Mouse (Mus musculus): ENCODE results near the gene Bdh2. TPM values are rescaled to one million over a fixed set of nuclear protein-coding genes. Genes with fewer than 3 reads are reported as not detected.
A peak's percentile ranks its signal among the peaks of the same experiment; 100 is the strongest.

Bdh2 gene
- polyA plus RNA-seq, 1 experiment from 2014 or later: 14.7 TPM

GRCm38 (mm10) chr3:135258919-135259318, 22.1 kb upstream of the Bdh2 start:
- WGBS: 90% methylated on average over 10 of the region's 10 CpGs
- Histone ChIP-seq H3K4me3 (ENCODE audit: low read depth, low read length) (no peak overlapping the region), H3K27me3 (ENCODE audit: control insufficient read depth, insufficient read depth, low read length) (no peaks in the 10 kb centered on the region), H3K4me2 (ENCODE audit: low read depth, low read length) (no peak overlapping the region), H3K27ac (replicated peaks; ENCODE audit: low read depth, low read length) (no peak overlapping the region), H3K36me3 (replicated peaks; ENCODE audit: control insufficient read depth, insufficient read depth, low read depth, low read length) (peaks cover 8% of the 10 kb centered on the region), H3K9me3 (replicated peaks; ENCODE audit: control insufficient read depth, low read length) (no peaks in the 10 kb centered on the region), H3K4me1 (ENCODE audit: control insufficient read depth, insufficient read depth, low read length) (no peaks in the 10 kb centered on the region), H3K9ac (replicated peaks; ENCODE audit: low read length) (no peak overlapping the region)
- DNase-seq (ENCODE audit: low spot score) (no peak), ATAC-seq (replicated peaks; ENCODE audit: insufficient number of reproducible peaks, low FRiP score, low TSS enrichment, low read depth) (no peak)

GRCm38 (mm10) chr3:135260233-135260632, 20.8 kb upstream of the Bdh2 start:
- no peak for ATAC-seq (replicated peaks; ENCODE audit: insufficient number of reproducible peaks, low FRiP score, low TSS enrichment, low read depth)
- no peak overlapping the region for H3K9ac ChIP-seq (replicated peaks; ENCODE audit: low read length)
- H3K4me2 ChIP-seq (ENCODE audit: low read depth, low read length): no peak overlapping the region
- no peaks in the 10 kb centered on the region for H3K9me3 ChIP-seq (replicated peaks; ENCODE audit: control insufficient read depth, low read length)
- H3K27me3 ChIP-seq (ENCODE audit: control insufficient read depth, insufficient read depth, low read length): no peaks in the 10 kb centered on the region
- WGBS: 87% methylated on average over 7 of the region's 7 CpGs
- no peak overlapping the region for H3K4me3 ChIP-seq (ENCODE audit: low read depth, low read length)
- H3K4me1 ChIP-seq (ENCODE audit: control insufficient read depth, insufficient read depth, low read length): no peaks in the 10 kb centered on the region
- DNase-seq (ENCODE audit: low spot score): no peak
- no peak overlapping the region for H3K27ac ChIP-seq (replicated peaks; ENCODE audit: low read depth, low read length)
- peaks cover 14% of the 10 kb centered on the region for H3K36me3 ChIP-seq (replicated peaks; ENCODE audit: control insufficient read depth, insufficient read depth, low read depth, low read length)

DNA sequence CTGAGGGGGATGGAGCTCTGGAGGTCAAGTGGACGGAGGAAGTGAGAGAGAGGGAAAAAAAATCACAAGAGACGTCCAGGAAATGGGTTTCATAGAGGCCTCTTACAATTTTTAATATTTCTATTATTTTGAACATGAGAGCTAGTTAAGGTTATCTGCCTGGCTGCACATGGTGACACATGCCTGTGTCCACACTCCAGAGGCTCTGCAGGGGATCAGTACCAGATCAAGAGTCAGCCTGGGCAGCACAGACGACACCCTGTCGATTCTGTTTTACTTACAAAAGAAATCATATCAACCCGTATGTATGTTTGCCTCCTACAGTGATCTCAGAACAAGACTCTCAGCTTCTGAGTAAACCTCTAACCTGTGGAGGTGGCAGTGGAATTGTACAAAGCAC, 12.4 kb upstream of the Bdh2 start:
- Histone ChIP-seq H3K4me3 (ENCODE audit: low read depth, low read length) (no peak overlapping the region), H3K27me3 (ENCODE audit: control insufficient read depth, insufficient read depth, low read length) (no peaks in the 10 kb centered on the region), H3K9me3 (replicated peaks; ENCODE audit: control insufficient read depth, low read length) (no peaks in the 10 kb centered on the region), H3K27ac (replicated peaks; ENCODE audit: low read depth, low read length) (no peak overlapping the region), H3K36me3 (replicated peaks; ENCODE audit: control insufficient read depth, insufficient read depth, low read depth, low read length) (peaks cover 6% of the 10 kb centered on the region), H3K4me1 (ENCODE audit: control insufficient read depth, insufficient read depth, low read length) (no peaks in the 10 kb centered on the region), H3K9ac (replicated peaks; ENCODE audit: low read length) (no peak overlapping the region), H3K4me2 (ENCODE audit: low read depth, low read length) (no peak overlapping the region)
- DNase-seq (ENCODE audit: low spot score) (no peak), ATAC-seq (replicated peaks; ENCODE audit: insufficient number of reproducible peaks, low FRiP score, low TSS enrichment, low read depth) (no peak)
- 92% methylated on average over 5 of the region's 5 CpGs for WGBS

DNA sequence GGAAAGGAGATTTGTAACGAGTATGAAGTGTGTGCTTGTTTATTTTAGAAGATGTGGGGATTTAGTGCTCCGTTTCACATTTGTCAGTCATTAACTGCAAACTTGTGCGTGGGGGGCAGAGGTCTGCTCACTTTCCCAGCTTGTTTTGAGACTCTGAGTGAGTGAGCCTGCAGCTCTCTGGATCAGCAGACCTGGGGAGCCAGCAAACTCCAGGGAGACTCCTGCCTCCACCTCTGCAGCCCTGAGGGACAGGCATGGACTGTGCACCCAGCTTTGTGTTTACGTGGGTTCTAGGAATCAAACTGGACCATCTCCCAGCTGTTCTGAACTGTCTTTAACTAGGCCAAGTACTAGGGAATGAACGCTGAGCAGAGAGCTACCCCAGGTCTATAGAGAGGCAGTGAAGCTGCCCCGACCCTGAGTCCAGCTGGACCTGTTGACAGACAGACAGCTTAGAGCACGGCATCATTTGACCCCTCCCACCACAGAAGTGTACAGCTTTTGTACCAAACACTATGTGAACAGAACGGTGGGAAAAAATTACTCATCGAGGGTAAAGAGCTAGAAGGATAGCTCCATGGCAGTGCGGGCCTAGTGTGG, 11.5 kb upstream of the Bdh2 start:
- Histone ChIP-seq H3K4me2 (ENCODE audit: low read depth, low read length) (no peak overlapping the region), H3K27me3 (ENCODE audit: control insufficient read depth, insufficient read depth, low read length) (no peaks in the 10 kb centered on the region), H3K4me1 (ENCODE audit: control insufficient read depth, insufficient read depth, low read length) (no peaks in the 10 kb centered on the region), H3K27ac (replicated peaks; ENCODE audit: low read depth, low read length) (no peak overlapping the region), H3K4me3 (ENCODE audit: low read depth, low read length) (no peak overlapping the region), H3K9ac (replicated peaks; ENCODE audit: low read length) (no peak overlapping the region), H3K36me3 (replicated peaks; ENCODE audit: control insufficient read depth, insufficient read depth, low read depth, low read length) (peaks cover 6% of the 10 kb centered on the region), H3K9me3 (replicated peaks; ENCODE audit: control insufficient read depth, low read length) (no peaks in the 10 kb centered on the region)
- ATAC-seq (replicated peaks; ENCODE audit: insufficient number of reproducible peaks, low FRiP score, low TSS enrichment, low read depth): no peak; the same call in 1 of the 2 replicates
- DNase-seq (ENCODE audit: low spot score): no peak
- 82% methylated on average over 10 of the region's 10 CpGs for WGBS

DNA sequence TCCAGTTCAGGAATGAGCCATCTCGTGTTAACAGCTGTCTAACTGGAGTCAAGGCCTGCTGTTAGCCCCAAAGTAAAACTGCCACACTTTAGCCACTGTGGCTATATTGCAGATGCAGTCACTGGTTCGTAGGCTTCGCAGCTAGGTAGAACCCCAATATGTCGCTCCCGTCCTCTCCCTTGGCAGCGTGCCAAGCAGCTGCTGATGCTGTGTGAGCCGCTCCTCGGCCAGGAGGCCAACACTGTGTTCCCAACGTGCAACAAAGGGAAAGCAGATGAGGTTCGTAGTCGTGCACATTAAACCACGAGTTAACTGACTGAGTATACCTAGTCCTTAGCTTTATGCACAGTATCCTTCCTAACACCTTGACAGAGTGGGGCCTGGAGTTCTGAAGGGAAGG, 8.4 kb upstream of the Bdh2 start:
- ATAC-seq (replicated peaks; ENCODE audit: insufficient number of reproducible peaks, low FRiP score, low TSS enrichment, low read depth): no peak
- no peak overlapping the region for H3K4me3 ChIP-seq (ENCODE audit: low read depth, low read length)
- H3K27ac ChIP-seq (replicated peaks; ENCODE audit: low read depth, low read length): no peak overlapping the region
- no peaks in the 10 kb centered on the region for H3K27me3 ChIP-seq (ENCODE audit: control insufficient read depth, insufficient read depth, low read length)
- DNase-seq (ENCODE audit: low spot score): no peak
- no peaks in the 10 kb centered on the region for H3K9me3 ChIP-seq (replicated peaks; ENCODE audit: control insufficient read depth, low read length)
- H3K4me1 ChIP-seq (ENCODE audit: control insufficient read depth, insufficient read depth, low read length): no peaks in the 10 kb centered on the region
- no peaks in the 10 kb centered on the region; the same call in 1 of the 2 replicates for H3K36me3 ChIP-seq (replicated peaks; ENCODE audit: control insufficient read depth, insufficient read depth, low read depth, low read length)
- H3K9ac ChIP-seq (replicated peaks; ENCODE audit: low read length): no peak overlapping the region
- 86% methylated on average over 12 of the region's 12 CpGs for WGBS
- H3K4me2 ChIP-seq (ENCODE audit: low read depth, low read length): no peak overlapping the region

- DNase-seq (ENCODE audit: low spot score) (no peak), ATAC-seq (replicated peaks; ENCODE audit: insufficient number of reproducible peaks, low FRiP score, low TSS enrichment, low read depth) (no peak)
- H3K9me3 ChIP-seq (replicated peaks; ENCODE audit: control insufficient read depth, low read length): no peaks in the 10 kb centered on the region
- no peak overlapping the region for H3K9ac ChIP-seq (replicated peaks; ENCODE audit: low read length)
- H3K36me3 ChIP-seq (replicated peaks; ENCODE audit: control insufficient read depth, insufficient read depth, low read depth, low read length): no peaks in the 10 kb centered on the region; the same call in 1 of the 2 replicates
- WGBS: 92% methylated on average over 13 of the region's 13 CpGs
- H3K4me2 ChIP-seq (ENCODE audit: low read depth, low read length): no peak overlapping the region
- no peak overlapping the region for H3K27ac ChIP-seq (replicated peaks; ENCODE audit: low read depth, low read length)
- no peaks in the 10 kb centered on the region for H3K4me1 ChIP-seq (ENCODE audit: control insufficient read depth, insufficient read depth, low read length)
- no peak overlapping the region for H3K4me3 ChIP-seq (ENCODE audit: low read depth, low read length)
- H3K27me3 ChIP-seq (ENCODE audit: control insufficient read depth, insufficient read depth, low read length): no peaks in the 10 kb centered on the region
Observed at GRCm38 (mm10) chr3:135273047-135273446, 8.0 kb upstream of the Bdh2 start.

GRCm38 (mm10) chr3:135280160-135280559, 861 bp upstream of the Bdh2 start:
- no peaks in the 10 kb centered on the region for H3K27me3 ChIP-seq (ENCODE audit: control insufficient read depth, insufficient read depth, low read length)
- H3K36me3 ChIP-seq (replicated peaks; ENCODE audit: control insufficient read depth, insufficient read depth, low read depth, low read length): no peaks in the 10 kb centered on the region
- H3K9ac ChIP-seq (replicated peaks; ENCODE audit: low read length): peak overlapping the region; percentile 59
- no peak for ATAC-seq (replicated peaks; ENCODE audit: insufficient number of reproducible peaks, low FRiP score, low TSS enrichment, low read depth)
- no peaks in the 10 kb centered on the region for H3K9me3 ChIP-seq (replicated peaks; ENCODE audit: control insufficient read depth, low read length)
- H3K4me3 ChIP-seq (ENCODE audit: low read depth, low read length): no peak overlapping the region
- 83% methylated on average over 4 of the region's 4 CpGs for WGBS
- no peak overlapping the region for H3K27ac ChIP-seq (replicated peaks; ENCODE audit: low read depth, low read length)
- no peak overlapping the region for H3K4me2 ChIP-seq (ENCODE audit: low read depth, low read length)
- no peak for DNase-seq (ENCODE audit: low spot score)
- H3K4me1 ChIP-seq (ENCODE audit: control insufficient read depth, insufficient read depth, low read length): no peaks in the 10 kb centered on the region

GRCm38 (mm10) chr3:135281701-135282100, 680 bp downstream of the Bdh2 start:
- no peaks in the 10 kb centered on the region for H3K4me1 ChIP-seq (ENCODE audit: control insufficient read depth, insufficient read depth, low read length)
- no peak for DNase-seq (ENCODE audit: low spot score)
- no peak overlapping the region for H3K4me3 ChIP-seq (ENCODE audit: low read depth, low read length)
- H3K9me3 ChIP-seq (replicated peaks; ENCODE audit: control insufficient read depth, low read length): no peaks in the 10 kb centered on the region
- no peak for ATAC-seq (replicated peaks; ENCODE audit: insufficient number of reproducible peaks, low FRiP score, low TSS enrichment, low read depth)
- H3K9ac ChIP-seq (replicated peaks; ENCODE audit: low read length): no peak overlapping the region
- H3K27me3 ChIP-seq (ENCODE audit: control insufficient read depth, insufficient read depth, low read length): no peaks in the 10 kb centered on the region
- WGBS: 77% methylated on average over 8 of the region's 8 CpGs
- no peaks in the 10 kb centered on the region for H3K36me3 ChIP-seq (replicated peaks; ENCODE audit: control insufficient read depth, insufficient read depth, low read depth, low read length)
- no peak overlapping the region for H3K4me2 ChIP-seq (ENCODE audit: low read depth, low read length)
- H3K27ac ChIP-seq (replicated peaks; ENCODE audit: low read depth, low read length): no peak overlapping the region

All from embryonic facial prominence, embryonic 11.5 days (tissue).